Mouse (Mus musculus): ENCODE measurements around the gene Hist1h2bk.

The Hist1h2bk gene

GRCm38 (mm10) chr13:22014411-22014845 lies 21.2 kb upstream of the Hist1h2bk start:
- no peak for DNase-seq (ENCODE audit: low spot score in 2 of 2)

DNA sequence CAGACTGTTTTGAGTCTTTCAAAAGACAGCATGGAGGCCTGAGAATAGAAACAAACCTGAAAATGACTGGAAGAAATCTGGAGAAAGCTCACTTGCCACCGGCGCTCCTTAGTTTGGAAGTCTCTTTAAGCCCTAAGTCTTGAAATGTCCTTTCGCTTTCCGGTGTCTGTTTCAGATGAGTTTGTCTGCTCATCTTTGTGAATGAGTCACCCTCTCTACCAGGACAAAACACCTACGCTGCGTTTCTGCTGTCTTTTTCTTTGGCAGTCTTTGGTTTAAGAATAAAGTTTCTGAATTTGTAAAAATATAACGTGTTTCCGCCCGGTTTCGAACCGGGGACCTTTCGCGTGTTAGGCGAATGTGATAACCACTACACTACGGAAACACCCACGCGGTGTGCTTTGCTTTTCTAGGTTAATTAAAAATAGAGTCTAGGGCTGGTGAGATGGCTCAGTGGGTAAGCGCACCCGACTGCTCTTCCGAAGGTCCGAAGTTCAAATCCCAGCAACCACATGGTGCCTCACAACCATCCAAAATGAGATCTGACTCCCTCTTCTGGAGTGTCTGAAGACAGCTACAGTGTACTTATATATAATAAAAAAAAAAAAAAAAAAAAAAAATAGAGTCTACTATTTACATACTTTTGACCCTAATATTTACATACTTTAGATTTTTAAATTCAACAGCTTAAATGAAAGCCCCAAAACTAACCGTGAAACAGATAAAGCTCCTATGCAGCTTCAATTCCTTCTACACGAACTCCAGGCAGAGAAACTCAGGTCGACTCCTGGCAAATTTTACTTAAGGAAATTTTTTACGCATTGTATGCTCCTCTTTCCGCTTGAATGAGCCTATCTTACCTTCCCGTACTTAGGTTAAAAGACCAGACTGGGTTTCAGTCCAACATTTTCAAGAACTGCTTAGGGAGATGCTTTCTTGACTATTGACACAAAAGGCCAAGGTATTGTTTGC lies 19.9 kb upstream of the Hist1h2bk start:
- peak; percentile 78 to 81 for DNase-seq (ENCODE audit: low spot score in 2 of 2)

GRCm38 (mm10) chr13:22019934-22020835 lies 15.5 kb upstream of the Hist1h2bk start:
- DNase-seq (ENCODE audit: low spot score in 2 of 2), result no peak

- peak in 1 of 2 experiments; percentile 74 for DNase-seq (ENCODE audit: low spot score in 2 of 2)
These were observed 14.8 kb upstream of the Hist1h2bk start for GRCm38 (mm10) chr13:22020901-22021339.

DNA sequence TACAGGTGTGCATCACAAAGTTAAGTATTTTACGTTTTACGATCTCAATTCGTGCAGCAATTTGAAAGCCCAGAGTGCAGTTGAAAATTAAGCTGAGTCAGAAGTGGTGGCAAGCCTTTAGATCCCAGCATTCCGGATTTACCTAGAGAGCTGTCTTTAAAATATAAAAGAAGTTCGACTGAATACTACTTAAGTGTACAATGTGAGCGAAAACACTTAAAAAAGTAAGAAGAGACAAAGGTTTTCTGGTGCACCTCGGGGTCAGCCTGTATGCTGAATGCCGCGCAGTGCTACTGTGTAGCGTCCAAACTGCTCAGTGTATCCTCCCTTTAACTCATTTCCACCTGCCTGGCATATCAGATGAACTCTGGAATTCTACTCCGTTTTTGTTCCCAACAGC lies 14.1 kb upstream of the Hist1h2bk start:
- no peak for DNase-seq (ENCODE audit: low spot score in 2 of 2)

DNA sequence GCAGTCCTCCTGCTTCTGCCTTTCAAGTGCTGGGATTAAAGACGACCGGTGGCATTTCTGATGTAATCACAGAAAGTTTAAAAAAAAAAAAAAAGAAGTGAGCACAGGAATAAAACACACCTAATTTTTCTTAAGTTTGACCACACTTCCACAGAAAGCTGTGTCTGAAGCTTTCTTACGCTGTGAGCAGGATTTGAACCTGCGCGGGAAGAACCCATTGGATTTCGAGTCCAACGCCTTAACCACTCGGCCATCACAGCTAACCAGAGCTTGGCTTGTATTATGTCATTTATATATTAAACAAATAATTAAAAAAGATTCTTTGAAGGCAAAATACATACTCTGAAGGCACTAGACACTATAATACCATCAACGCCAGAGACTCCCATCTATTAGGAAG lies 13.4 kb upstream of the Hist1h2bk start:
- DNase-seq (ENCODE audit: low spot score in 2 of 2), result peak; percentile 77 to 82

GRCm38 (mm10) chr13:22026058-22027031 lies 9.3 kb upstream of the Hist1h2bk start:
- DNase-seq (ENCODE audit: low spot score in 2 of 2), result peak; percentile 93 to 95

DNA sequence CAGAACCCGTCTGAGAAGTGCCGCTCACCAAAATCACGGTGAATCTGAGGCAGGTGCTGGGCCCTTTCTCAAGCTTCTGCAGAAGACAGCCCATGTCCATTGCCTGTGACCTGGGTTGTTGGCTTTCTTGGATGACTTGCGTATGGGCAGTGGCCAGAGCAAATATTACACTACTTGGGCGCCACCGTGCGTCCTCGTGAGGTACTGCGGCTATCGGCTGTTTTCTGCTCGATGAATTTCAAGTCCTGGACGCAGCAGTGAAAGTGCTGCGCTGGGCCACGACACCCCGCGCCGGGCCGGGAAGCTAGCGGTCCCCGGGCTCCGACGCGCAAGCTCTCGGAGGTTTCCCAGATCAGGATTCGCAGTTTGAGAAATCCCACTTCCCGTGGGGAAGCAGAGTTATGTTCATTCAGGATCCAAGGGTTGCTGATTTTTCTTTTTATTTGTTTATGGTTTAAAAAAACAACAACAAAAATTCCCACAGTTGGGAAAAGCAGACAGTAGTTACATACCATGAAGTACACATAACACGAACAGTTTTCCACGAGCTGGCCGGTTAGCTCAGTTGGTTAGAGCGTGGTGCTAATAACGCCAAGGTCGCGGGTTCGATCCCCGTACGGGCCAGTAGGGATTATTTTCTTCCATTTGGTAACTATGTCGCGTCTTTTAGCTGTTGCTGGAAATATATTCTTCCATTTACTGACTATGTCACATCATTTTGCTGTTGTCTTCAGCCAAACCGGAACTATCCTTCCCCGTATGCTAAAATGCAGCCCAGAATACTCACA lies 6.8 kb upstream of the Hist1h2bk start:
- peak; percentile 96 to 97 for DNase-seq (ENCODE audit: low spot score in 2 of 2)

DNA sequence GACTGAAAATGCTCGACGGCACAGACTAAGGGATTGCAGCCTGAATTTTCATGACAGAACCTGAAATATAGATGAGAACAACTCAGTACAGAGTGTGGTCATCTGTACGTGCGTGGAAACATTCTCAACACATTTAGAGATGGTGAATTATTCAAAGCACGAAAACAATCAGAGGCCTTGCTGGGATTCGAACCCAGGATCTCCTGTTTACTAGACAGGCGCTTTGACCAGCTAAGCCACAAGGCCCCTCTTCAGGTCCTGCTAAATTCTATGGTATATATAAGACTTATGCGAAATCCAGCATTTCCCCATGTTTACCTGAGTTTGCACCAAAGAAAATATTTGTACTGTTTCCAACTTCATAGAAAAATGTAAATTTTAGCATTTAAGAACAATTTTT lies 5.7 kb upstream of the Hist1h2bk start:
- peak; percentile 57 to 62 for DNase-seq (ENCODE audit: low spot score in 2 of 2)

GRCm38 (mm10) chr13:22030493-22030892 lies 5.2 kb upstream of the Hist1h2bk start:
- no peak for DNase-seq (ENCODE audit: low spot score in 2 of 2)

DNA sequence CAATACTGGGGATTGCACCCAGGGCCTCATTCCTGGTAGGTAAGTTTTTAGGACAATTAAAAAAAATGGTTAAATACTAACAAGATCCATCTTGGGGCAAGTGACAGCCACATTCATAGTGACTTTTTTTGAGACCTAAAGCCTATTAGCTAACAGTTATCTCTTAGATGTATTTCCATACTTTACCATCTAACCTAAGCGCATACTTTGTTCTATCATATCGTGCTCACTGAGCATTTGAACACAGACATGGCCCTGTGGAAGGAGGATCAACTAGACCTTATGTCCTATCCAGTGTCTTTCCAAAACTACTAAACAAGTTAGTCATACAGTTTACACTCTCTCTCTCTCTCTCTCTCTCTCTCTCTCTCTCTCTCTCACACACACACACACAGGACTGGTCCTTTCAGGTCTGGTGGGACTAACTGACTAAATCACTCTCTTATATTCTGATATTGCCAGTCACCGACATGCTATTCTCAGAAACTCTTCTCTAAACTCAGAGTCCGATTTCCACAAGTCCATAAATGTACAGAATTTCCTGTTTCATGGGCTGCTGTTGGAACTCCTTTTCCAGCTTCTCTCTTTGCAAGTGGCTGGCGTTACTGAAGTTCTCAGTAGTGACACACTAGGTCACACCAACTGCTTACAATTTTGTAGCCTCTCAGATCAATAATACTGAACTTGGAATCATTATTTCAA lies 1.8 kb upstream of the Hist1h2bk start:
- DNase-seq (ENCODE audit: low spot score in 2 of 2), result no peak

GRCm38 (mm10) chr13:22034443-22035266 lies 1.0 kb upstream of the Hist1h2bk start:
- DNase-seq (ENCODE audit: low spot score in 2 of 2), result no peak

- no peak for DNase-seq (ENCODE audit: low spot score in 2 of 2)
These were observed 683 bp downstream of the Hist1h2bk start for GRCm38 (mm10) chr13:22036149-22036956.

- DNase-seq (ENCODE audit: low spot score in 2 of 2), result no peak
These were observed 1.3 kb downstream of the Hist1h2bk start for GRCm38 (mm10) chr13:22036986-22037385.

GRCm38 (mm10) chr13:22037415-22037814 lies 1.7 kb downstream of the Hist1h2bk start:
- DNase-seq (ENCODE audit: low spot score in 2 of 2), result no peak

GRCm38 (mm10) chr13:22039364-22039763 lies 3.7 kb downstream of the Hist1h2bk start:
- no peak for DNase-seq (ENCODE audit: low spot score in 2 of 2)

DNA sequence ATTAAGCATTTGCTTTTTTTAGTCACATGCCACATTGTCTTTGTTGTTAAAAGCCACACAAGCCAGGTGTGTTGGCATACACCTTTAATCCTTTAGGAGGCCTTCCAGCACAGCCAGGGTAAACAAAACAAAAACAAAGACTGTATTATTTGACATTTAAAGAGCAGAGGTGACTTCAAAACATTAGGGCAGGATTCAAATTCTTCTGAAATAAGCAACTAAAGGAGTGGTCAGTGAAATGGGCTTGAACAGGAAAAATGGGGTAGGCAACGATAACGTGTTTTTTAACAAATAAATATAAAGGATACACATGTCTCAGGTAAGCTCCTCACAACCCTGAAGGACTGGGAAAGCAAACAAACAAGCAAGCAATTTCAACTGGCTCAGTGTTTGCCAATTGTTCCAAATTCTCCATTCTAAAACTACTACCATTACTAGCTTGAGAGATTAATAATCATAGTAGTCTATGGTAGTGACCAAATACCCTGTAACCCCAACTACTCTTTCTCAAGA lies 4.3 kb downstream of the Hist1h2bk start:
- no peak for DNase-seq (ENCODE audit: low spot score in 2 of 2)
